Mouse (Mus musculus) gastrocnemius, adult 8-10 months (tissue): ENCODE data around the gene D1Ertd622e. TPM values are rescaled to one million over a fixed set of nuclear protein-coding genes. Genes with fewer than 3 reads are reported as not detected.

ENCODE experiments used
- DNase-seq, 2 experiments: peaks; one replicate each; pipeline ENCODE4 v3.0.0; 2022; ENCODE audit warnings: low spot score in 2 of 2
- total RNA-seq, 4 experiments: library from RNA; stranded (reverse); gene quantifications; 2 replicates each; pipeline ENCODE4 v1.2.4; 2022

Gene D1Ertd622e
- total RNA-seq: 10 to 100 TPM; 15.8 to 29.3 (median 25.3) TPM

GRCm38 (mm10) chr1:97661406-97662241 is at the start of gene D1Ertd622e:
Gene D1Ertd622e (minus strand): TSS chr1:97662074.
- DNase-seq: peak; percentile 54 to 71

GRCm38 (mm10) chr1:97710520-97710919 is 48.6 kb upstream of the D1Ertd622e start:
- no peak for DNase-seq

DNA sequence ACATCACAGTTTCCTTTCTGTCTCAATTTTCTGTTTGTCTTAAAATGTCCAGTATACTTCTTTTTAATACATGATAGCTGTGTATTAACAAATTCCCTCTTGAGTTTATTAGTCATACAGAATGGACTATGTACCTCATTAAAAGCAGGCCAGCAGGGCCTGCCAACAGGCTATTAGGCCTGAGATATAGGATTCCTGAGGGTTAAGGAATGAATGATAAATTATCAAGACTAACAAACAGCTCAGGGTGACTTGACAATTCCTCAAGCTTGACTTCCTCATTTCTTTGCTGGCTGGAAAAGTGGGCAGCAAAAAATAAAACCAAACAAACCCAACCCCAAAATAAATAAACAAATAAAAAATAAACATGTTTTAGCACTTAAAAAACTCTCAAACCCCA is 43.5 kb upstream of the D1Ertd622e start:
- no peak for DNase-seq

DNA sequence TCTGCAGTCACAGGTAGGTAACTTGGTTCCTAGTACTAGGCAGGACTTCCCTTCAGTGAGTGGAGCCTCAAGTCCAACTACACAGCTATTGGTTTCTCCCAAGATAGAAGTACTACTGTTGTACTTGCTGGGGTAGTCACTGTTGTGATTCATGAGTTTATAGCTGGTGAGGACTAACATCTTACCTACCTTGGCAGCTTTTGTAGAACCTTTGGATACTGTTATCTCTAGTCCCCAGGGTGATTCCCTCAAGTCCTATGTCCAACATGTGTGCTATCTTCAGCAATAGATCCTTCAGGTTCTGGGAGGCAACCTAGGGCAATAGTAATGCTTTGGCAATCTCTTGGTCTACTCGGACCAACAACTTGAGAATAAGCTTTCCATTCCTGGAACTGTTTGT is 42.8 kb upstream of the D1Ertd622e start:
- no peak for DNase-seq

- DNase-seq: no peak
These were observed 37.2 kb upstream of the D1Ertd622e start for GRCm38 (mm10) chr1:97698956-97699570.

DNA sequence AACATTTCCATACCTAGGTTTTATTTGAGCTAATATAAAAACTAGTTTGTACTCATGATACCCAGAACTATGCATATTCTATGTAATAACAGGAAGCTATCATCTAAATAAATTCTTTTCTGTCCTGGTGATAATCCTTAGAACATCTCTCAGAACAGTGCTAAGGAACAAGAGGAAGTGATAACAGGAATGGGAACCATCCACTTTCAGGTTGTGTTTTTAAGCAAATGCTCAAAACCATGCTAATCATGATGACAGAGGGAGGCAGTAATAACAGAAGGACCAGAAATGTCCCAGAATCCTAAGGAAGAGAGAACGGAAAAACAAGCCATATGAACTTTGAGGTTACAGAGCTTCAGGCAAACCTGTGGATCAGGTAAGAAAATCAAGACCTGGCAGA is 35.4 kb upstream of the D1Ertd622e start:
- no peak for DNase-seq

DNA sequence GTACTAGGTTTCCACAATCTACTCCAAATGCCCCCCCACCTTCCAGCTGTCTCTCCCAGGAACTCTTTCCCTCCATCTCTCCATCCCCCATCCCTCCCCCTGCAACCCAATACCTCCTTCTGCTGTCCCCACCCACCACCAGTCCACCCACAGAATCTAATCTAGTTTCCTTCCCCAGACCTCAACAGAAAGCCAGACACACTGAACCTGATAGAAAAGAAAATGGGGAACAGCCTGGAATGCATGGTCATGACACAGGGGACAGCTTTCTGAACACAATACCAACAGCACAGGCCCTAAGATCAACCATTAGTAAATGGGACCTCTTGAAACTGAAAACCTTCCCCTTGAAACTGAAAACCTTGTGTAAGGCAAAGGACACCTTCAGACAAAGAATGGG is 32.0 kb upstream of the D1Ertd622e start:
- DNase-seq: no peak

DNA sequence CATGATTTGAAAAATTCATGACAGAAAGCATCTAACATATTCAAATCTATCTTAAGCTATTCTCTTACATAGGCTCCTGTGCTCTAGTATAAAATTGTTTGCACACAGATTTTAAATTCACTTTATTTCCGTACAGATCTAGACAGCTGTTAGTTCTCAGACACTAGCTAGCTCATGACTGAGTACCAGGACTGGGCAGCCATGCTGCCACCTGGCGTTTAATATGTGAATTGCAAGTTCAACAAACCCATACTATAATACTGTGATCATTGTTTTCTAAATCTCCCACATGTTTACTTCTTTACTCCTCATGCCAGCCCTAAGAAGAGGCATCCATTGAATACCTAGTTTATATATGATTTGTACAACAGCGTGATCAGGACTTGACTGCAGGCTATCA is 26.9 kb upstream of the D1Ertd622e start:
- DNase-seq: no peak

DNA sequence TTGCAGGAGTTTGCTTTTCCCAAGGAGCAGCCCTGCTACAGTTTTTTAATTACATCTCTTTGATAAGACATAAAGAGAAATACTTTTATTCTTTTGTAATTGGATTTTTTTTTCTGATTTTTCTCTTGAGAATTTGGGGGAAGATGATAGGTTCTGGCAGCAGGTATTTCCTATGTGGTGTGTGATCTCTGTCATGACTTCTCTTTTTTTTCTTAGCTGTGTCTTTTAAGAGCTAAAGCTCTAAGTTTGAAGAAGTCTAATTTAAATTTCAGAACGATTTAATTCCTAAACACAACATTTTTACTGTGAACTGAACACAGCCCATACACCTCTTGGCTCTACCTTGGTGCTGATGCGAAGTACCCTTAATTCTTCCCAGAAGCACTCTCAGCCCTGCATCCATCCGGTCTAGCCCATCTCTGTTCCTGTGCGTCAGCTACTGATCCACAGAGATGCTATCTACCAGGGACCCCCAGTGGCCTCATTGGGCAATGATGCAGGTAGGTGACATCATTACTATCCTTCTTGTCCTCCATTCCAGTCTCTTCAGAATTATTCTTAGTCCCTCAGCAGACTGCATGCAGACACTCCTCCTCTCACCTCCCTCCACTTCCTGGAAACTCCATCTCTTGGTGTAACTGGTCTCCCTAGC is 14.8 kb upstream of the D1Ertd622e start:
- no peak for DNase-seq

DNA sequence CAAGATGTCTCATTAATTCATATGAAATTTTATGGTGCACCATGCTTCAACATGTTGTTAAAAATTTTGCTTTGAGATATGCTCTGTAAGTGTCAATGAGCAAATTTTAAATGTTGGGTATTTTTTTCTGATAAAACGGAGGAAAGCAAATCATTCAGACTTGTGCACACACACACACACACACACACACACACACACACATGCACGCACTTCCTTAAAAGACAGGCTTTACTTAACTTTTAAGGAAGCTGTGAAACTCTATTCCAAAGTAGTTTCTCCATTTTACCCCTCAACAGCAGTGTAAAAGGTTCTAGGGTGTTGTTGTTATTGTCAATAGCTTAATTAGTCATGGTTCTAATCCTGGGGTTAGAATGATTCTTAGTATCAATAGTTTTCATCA is 14.2 kb upstream of the D1Ertd622e start:
- DNase-seq: no peak

- DNase-seq: no peak
These were observed 11.0 kb upstream of the D1Ertd622e start for GRCm38 (mm10) chr1:97672849-97673248.

DNA sequence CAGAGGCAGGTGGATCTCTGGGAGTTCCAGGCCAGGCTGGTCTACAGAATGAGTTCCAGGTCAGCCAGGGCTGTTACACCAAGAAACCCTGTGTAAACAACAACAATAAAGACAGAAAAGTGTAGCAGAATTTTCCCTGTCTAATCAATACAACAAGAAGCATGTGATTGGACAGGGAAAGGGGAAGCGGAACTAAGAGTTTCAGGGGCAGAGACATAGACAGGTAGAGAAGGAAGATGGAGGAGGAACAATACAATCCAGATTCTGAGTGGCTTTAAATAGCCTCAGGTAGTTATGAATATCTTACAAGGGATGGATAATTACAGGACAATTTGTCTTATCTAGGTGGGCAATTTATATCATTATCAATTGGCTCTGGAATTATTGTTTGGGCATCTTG is 5.4 kb upstream of the D1Ertd622e start:
- DNase-seq: no peak

- no peak for DNase-seq
These were observed 450 bp upstream of the D1Ertd622e start for GRCm38 (mm10) chr1:97662324-97662723.

- peak; percentile 66 to 73 for DNase-seq
These were observed 1.0 kb downstream of the D1Ertd622e start for GRCm38 (mm10) chr1:97660687-97661405.

DNA sequence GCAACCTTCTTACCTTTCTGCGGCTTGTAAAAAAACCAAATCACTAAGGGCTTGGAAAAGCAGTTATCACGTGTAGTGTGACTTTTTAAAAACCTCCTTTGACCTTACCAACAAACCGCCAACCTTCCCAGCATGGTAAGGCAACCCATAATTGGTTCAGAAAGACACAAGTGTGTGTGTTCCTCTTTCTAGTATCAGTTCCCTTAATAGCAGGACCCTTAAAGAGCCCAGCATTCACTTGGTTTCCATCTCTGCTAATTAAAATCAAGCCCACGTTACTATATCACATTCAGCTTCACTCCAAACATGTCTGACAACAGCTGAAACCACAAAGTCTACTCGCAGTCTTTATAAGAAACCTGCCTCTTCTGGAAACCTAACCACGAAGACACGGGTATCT is 2.5 kb downstream of the D1Ertd622e start:
- no peak for DNase-seq

GRCm38 (mm10) chr1:97657786-97658185 is 4.1 kb downstream of the D1Ertd622e start:
- DNase-seq: peak; percentile 11 to 64

DNA sequence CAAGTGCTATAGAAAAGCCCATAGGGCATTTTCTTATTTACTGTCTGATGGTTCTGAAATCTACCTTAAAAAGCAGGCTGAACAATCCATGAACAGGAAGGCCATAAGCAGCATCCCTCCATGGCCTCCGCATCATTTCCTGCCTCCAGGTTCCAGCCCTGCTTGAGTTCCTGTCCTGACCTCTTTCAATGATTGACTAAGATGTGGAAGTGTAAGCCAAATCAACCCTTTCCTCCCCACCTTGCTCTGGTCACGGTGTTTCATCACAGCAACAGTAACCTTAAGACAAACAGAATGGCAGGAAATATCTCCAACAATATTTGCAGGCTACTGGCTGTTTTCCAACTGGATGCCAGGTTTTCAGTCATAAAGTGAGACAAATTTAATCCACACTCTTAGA is 4.7 kb downstream of the D1Ertd622e start:
- DNase-seq: no peak

GRCm38 (mm10) chr1:97654397-97654975 is 7.4 kb downstream of the D1Ertd622e start:
- no peak for DNase-seq

DNA sequence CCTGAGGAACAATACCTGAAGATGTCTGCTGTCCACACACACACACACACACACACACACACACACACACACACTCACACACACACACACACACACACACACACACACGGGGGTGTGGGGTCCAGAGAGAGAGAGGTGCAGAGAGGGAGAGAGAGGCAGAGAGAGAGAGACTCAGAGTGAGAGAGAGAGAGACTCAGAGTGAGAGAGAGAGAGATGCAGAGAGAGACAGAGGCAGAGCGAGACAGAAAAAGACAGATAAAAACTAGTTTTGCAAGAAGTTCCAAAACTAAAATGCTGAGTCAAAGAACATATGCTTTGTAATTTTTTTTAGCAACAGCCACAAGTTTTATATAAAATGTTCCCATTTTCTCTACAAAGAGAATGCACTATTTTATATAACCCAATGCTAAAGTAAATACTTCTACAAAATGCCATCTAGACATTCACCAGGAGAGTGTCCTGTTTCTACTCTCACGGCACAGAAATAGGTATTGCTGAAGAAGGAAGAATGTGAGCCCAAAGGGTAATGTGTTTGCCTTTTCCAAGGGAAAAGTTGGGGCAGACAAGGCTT is 11.2 kb downstream of the D1Ertd622e start:
- DNase-seq: no peak

GRCm38 (mm10) chr1:97650072-97650471 is 11.8 kb downstream of the D1Ertd622e start:
- peak in 1 of 2 experiments; percentile 24 for DNase-seq

- DNase-seq: no peak
These were observed 14.8 kb downstream of the D1Ertd622e start for GRCm38 (mm10) chr1:97647037-97647436.
